Mouse (Mus musculus) forebrain, postnatal 0 days (tissue): ENCODE data around the gene Olfr507. TPM values are rescaled to one million over a fixed set of nuclear protein-coding genes. Genes with fewer than 3 reads are reported as not detected.

Experiments used
- ATAC-seq: fragments of 200-750 bp; cut with Nextera tagmentation; 2 replicates; pipeline ENCODE4 v1.8.0; 2017; ENCODE audit warnings: mild to moderate bottlenecking, moderate library complexity
- DNase-seq: peaks from one replicate; pipeline ENCODE4 v3.0.0-alpha.2; 2015
- H3K27ac ChIP-seq: fragments of 300-500 bp; sonication (generic); 2 replicates; pipeline ENCODE4 v1.5.1; 2014; ENCODE audit warnings: low read depth, mild to moderate bottlenecking, antibody characterized with exemption, low read length, moderate library complexity, mixed read lengths
- H3K27me3 ChIP-seq: fragments of 300-500 bp; sonication (generic); 2 replicates; pipeline ENCODE4 v1.6.1; 2014; ENCODE audit warnings: mild to moderate bottlenecking, low read length, mixed read lengths; ENCODE audit not compliant: insufficient read depth
- H3K36me3 ChIP-seq: fragments of 300-500 bp; sonication (generic); 2 replicates; pipeline ENCODE4 v1.6.1; 2014; ENCODE audit warnings: mild to moderate bottlenecking, moderate library complexity; ENCODE audit not compliant: insufficient read depth
- H3K4me1 ChIP-seq: fragments of 300-500 bp; sonication (generic); 2 replicates; pipeline ENCODE4 v1.6.1; 2014; ENCODE audit warnings: antibody characterized with exemption; ENCODE audit not compliant: insufficient read depth
- H3K4me2 ChIP-seq: fragments of 300-500 bp; sonication (generic); 2 replicates; pipeline ENCODE4 v1.6.1; 2014; ENCODE audit warnings: low read depth, mild to moderate bottlenecking, moderate library complexity
- H3K4me3 ChIP-seq: fragments of 300-500 bp; sonication (generic); 2 replicates; pipeline ENCODE4 v1.5.1; 2014; ENCODE audit warnings: low read depth, low read length, mixed read lengths
- H3K9ac ChIP-seq: fragments of 300-500 bp; sonication (generic); 2 replicates; pipeline ENCODE4 v1.6.1; 2014; ENCODE audit warnings: mild to moderate bottlenecking
- H3K9me3 ChIP-seq: fragments of 300-500 bp; sonication (generic); 2 replicates; pipeline ENCODE4 v1.6.1; 2016; ENCODE audit warnings: low read length
- CTCF ChIP-seq: sonication (generic); IDR thresholded peaks from 2 replicates; pipeline ENCODE4 v1.5.1; 2016; ENCODE audit warnings: antibody characterized with exemption, control low read depth, low read depth
- WGBS: fragments of 180-500 bp; shearing (Covaris S2); extraction: QIAGEN DNeasy Blood & Tissue Kit; methylation state at CpG from one replicate; pipeline ENCODE4 v1.1.7; 2014; 5-methylcytosine and 5-hydroxymethylcytosine counted together
- polyA plus RNA-seq: library from polyadenylated mRNA; unstranded; fragments of >200 nt; fragmentation: Nextera tagmentation; extraction: Ambion mirVana; gene quantifications from 2 replicates; pipeline ENCODE4 v1.2.1, GENCODE M21; 2015
- total RNA-seq: library from RNA; depleted of rRNA; stranded (reverse); fragments of >200 nt; gene quantifications from 2 replicates; pipeline ENCODE4 v1.2.3, GENCODE M21; 2014; rRNA removed

Gene Olfr507
- total and polyA plus RNA-seq, 2 experiments from 2014 or later: not detected

DNA sequence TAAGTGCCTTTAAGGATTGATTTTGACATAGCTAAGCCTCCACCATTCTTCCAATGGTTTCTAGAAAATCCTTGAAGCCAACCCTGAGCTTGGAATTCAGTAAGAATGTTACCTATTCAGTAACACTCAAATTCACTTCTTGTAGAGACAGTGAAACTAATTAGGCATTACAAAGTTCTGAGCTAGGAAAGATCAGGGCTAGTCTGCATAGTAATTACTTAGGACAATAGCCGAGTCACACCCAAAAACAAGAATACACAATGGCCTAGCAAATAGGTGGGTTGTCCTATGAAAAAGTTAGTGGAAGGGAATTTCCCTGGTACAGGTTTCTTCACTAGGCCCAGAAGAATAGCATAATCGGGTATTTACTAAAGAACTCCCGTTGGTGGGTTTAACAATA, 40.8 kb downstream of the Olfr507 start:
- no peaks in the 10 kb centered on the region for H3K27me3 ChIP-seq
- no peaks in the 10 kb centered on the region for H3K4me1 ChIP-seq
- H3K27ac ChIP-seq: no peak overlapping the region
- no peak overlapping the region for H3K9ac ChIP-seq
- no peak for ATAC-seq
- no peak overlapping the region for H3K4me2 ChIP-seq
- DNase-seq: no peak
- no peak overlapping the region for H3K4me3 ChIP-seq
- H3K9me3 ChIP-seq: no peaks in the 10 kb centered on the region
- WGBS: 79% methylated on average over 3 of the region's 3 CpGs
- H3K36me3 ChIP-seq: no peaks in the 10 kb centered on the region
- TF ChIP-seq CTCF: no peak

DNA sequence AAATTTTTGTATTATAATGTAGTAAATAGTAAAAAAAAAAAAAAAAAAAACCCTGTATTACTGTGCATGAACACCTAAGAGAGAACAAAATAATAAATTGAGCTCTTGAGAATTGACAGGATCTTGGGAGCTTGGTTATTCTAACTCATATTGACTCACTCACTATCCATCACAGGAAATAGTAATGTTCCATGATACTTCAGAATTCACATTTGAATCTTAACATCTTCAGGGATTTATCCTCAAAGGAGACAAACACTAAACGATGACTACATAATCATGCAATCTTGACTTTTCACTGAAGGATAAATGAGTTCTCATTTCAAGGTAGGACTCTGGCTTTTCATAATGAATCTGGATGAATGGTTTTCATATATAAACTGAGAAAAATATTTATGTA, 44.5 kb downstream of the Olfr507 start, which contains the start of gene Olfr510:
TSS of gene Olfr510 (plus strand) at position 301 of the 400 bp plus-strand sequence.
- Histone ChIP-seq H3K4me1 (no peaks in the 10 kb centered on the region), H3K9ac (no peak within 1 kb of the TSS), H3K27ac (no peak within 1 kb of the TSS), H3K9me3 (no peaks in the 10 kb centered on the region), H3K36me3 (no peaks in the 10 kb centered on the region), H3K27me3 (no peaks in the 10 kb centered on the region), H3K4me3 (no peak within 1 kb of the TSS), H3K4me2 (no peak within 1 kb of the TSS)
- DNase-seq (no peak), ATAC-seq (no peak)
- no peak for TF ChIP-seq CTCF
- WGBS: 95% methylated on average over 1 of the region's 1 CpGs

DNA sequence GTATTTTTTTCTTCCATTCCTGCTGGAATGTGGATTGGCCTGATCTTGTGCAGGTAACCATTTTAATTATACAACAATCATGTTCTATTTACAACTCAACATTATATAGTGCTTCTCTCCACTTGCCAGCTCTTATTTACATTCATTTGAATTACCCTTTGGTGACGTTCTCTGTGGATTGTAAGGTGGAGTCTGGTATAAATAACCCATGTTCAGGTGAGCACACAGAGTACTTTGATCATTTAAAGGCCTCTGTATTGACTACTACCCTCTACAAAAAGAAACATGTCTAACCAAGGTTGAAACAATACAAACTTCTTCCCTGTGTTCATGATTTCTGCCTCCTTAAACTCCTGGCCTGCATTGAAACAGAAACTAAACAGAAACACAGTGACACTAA, 49.4 kb downstream of the Olfr507 start:
- no peaks in the 10 kb centered on the region for H3K36me3 ChIP-seq
- H3K4me2 ChIP-seq: no peak overlapping the region
- H3K9ac ChIP-seq: no peak overlapping the region
- no peaks in the 10 kb centered on the region for H3K9me3 ChIP-seq
- no peak overlapping the region for H3K27ac ChIP-seq
- no peak overlapping the region for H3K4me3 ChIP-seq
- DNase-seq (no peak), ATAC-seq (no peak)
- H3K27me3 ChIP-seq: no peaks in the 10 kb centered on the region
- WGBS: 71% methylated on average over 1 of the region's 1 CpGs
- H3K4me1 ChIP-seq: no peaks in the 10 kb centered on the region
- no peak for TF ChIP-seq CTCF

Other genes with a start within 250 kb of the Olfr507 start
- gene Olfr495, start 228.6 kb upstream of the Olfr507 start, total RNA-seq: not detected in 2 replicates
- gene Olfr495, start 228.6 kb upstream of the Olfr507 start, polyA plus RNA-seq: not detected in 2 replicates
- not detected in 2 replicates for gene Olfr497, start 201.4 kb upstream of the Olfr507 start, total RNA-seq
- not detected in 2 replicates for gene Olfr497, start 201.4 kb upstream of the Olfr507 start, polyA plus RNA-seq
- not detected in 2 replicates for gene Olfr498, start 156.5 kb upstream of the Olfr507 start, total RNA-seq
- gene Olfr498, start 156.5 kb upstream of the Olfr507 start, polyA plus RNA-seq: not detected in 2 replicates
- gene Olfr502, start 96.7 kb upstream of the Olfr507 start, total RNA-seq: not detected in 2 replicates
- gene Olfr502, start 96.7 kb upstream of the Olfr507 start, polyA plus RNA-seq: not detected in 2 replicates
- not detected in 2 replicates for gene Olfr503, start 77.3 kb upstream of the Olfr507 start, total RNA-seq
- not detected in 2 replicates for gene Olfr503, start 77.3 kb upstream of the Olfr507 start, polyA plus RNA-seq
- gene Olfr504, start 56.0 kb upstream of the Olfr507 start, total RNA-seq: not detected in 2 replicates
- not detected in 2 replicates for gene Olfr504, start 56.0 kb upstream of the Olfr507 start, polyA plus RNA-seq
- not detected in 2 replicates for gene Olfr506, start 11.0 kb upstream of the Olfr507 start, total RNA-seq
- not detected in 2 replicates for gene Olfr506, start 11.0 kb upstream of the Olfr507 start, polyA plus RNA-seq
- gene Olfr508, start 8.2 kb downstream of the Olfr507 start, total RNA-seq: not detected in 2 replicates
- gene Olfr508, start 8.2 kb downstream of the Olfr507 start, polyA plus RNA-seq: not detected in 2 replicates
- gene Olfr509, start 30.1 kb downstream of the Olfr507 start, total RNA-seq: not detected in 2 replicates
- gene Olfr509, start 30.1 kb downstream of the Olfr507 start, polyA plus RNA-seq: not detected in 2 replicates
- gene Olfr510, start 44.6 kb downstream of the Olfr507 start, total RNA-seq: not detected in 2 replicates
- not detected in 2 replicates for gene Olfr510, start 44.6 kb downstream of the Olfr507 start, polyA plus RNA-seq
- gene Olfr512, start 91.5 kb downstream of the Olfr507 start, total RNA-seq: not detected in 2 replicates
- not detected in 2 replicates for gene Olfr512, start 91.5 kb downstream of the Olfr507 start, polyA plus RNA-seq
- not detected in 2 replicates for gene Olfr513, start 129.2 kb downstream of the Olfr507 start, total RNA-seq
- not detected in 2 replicates for gene Olfr513, start 129.2 kb downstream of the Olfr507 start, polyA plus RNA-seq
- not detected in 2 replicates for gene Olfr514, start 204.2 kb downstream of the Olfr507 start, total RNA-seq
- not detected in 2 replicates for gene Olfr514, start 204.2 kb downstream of the Olfr507 start, polyA plus RNA-seq
- gene Olfr516, start 228.7 kb downstream of the Olfr507 start, total RNA-seq: not detected in 2 replicates
- gene Olfr516, start 228.7 kb downstream of the Olfr507 start, polyA plus RNA-seq: not detected in 2 replicates